Mouse (Mus musculus) regulatory T cell (primary cell): ENCODE measurements at regions not wholly inside any gene's neighbourhood (a gene's known extent, or its start where the extent isn't known, plus 50 kb on each side); places are given as distances from the start of the nearest gene placed in this dataset.

Experiments used
- in situ Hi-C: fragments of 300-600 bp; cut with MboI, MseI; formaldehyde crosslinking; loops from one replicate; pipeline ENCODE4 v1.15.1; 2025; ENCODE audit warnings: high pct_unique_total_duplicates

GRCm38 (mm10) chr1:120759380-120759779, 157.2 kb downstream of the En1 start:
- in situ Hi-C loops: no loop called here

DNA sequence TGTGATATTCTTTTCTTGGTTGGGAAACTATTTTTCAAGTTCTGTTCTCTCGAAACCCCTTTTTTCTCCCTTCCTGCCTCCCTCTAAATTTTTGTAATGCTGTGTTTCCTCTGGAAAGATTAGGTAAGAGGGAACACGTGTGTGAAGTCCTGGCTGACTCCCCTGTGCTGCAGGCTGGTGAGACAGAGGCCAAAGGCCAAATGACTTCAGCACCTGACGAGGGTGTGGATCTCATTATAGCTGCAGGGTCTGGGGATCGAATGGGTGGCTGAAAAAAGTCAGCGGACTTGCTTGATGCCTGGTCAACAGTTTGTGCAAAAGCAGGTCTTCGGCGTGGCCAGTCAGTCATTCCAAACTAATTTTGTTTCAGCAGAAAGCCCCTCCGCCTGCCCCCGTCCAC, 159.1 kb downstream of the En1 start:
- in situ Hi-C loops: no loop called here

DNA sequence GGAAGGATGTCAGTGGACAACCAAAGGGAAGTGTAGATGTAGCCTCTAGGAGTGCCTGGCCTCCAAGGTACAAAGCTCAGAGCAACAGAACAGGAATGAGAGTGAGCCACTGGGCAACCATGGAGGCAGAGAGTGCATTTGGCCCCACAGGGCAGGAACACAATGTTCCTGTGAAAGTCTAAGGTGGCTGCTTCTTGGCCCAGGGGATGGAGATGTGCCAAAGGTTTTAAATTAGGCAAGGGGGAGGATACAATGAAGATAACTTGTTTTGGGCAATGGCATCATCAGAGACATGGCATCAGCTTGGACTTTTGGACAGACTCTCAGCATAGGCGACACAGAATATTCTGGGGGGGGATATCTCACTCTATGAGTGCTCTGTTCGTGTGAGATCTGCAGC, 160.3 kb downstream of the En1 start:
- in situ Hi-C loops: no loop called here

- in situ Hi-C loops: no loop called here
Observed at GRCm38 (mm10) chr1:120762921-120763595, 160.8 kb downstream of the En1 start.

DNA sequence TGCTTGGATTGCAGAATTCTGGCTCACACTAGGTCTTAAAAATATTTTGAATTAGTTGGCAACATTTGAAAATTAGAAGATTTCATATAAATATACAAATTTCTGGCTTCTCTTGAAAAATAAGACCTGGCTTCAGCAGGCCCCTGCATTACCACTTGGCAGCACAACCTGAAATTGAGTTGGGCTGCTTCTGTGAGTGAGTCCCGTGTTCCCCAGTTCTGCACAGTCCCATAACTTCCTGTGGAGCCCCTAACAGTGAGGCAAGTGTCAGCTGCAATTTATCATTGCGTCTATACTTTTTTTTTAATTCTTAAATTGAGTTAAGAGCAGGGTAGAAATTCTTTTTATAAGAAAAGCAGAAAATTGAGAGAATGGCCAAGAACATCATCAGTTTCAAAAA, 164.8 kb downstream of the En1 start:
- in situ Hi-C loops: no loop called here

- in situ Hi-C loops: no loop called here
Observed at GRCm38 (mm10) chr1:120771269-120771668, 169.1 kb downstream of the En1 start.

- in situ Hi-C loops: no loop called here
Observed at GRCm38 (mm10) chr1:120776906-120777305, 174.7 kb downstream of the En1 start.

DNA sequence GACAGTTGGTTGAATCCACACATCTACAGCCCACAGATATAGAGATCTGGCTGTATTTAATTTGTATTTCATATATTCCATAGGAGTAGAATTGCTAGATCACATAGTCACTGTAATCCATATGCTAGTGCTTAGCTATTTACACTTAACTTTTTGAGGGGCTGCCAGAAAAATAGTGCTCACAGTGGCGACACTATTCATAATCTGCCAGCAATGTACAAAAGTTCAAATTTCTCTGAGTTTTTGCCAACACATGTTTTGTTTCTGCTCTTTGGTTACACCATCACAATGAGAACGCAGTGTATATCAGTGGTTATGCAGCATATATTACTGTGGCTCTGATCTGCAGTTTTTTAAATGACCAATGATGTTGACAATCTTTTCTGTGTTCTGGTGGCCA, 175.2 kb downstream of the En1 start:
- in situ Hi-C loops: no loop called here

DNA sequence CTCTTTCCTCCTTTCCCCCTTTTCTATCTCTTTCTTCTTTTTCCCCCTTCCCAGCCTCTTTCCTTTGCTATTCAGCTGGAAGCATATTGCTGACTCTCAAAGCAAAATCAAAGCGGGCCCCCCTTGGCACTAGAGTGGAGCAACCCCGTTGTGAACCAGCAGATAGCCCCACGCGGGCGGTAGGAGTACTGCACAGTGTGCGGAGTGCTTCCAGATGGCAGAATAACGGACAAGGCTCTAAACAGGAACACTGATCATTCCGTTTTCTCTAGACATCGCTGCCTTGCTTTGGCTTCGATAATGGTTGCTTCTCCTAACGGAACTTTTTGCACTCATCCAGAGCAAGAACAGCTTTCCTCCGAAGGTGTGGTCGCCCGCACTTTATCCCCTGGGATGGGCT, 193.0 kb downstream of the En1 start:
- in situ Hi-C loops: no loop called here

DNA sequence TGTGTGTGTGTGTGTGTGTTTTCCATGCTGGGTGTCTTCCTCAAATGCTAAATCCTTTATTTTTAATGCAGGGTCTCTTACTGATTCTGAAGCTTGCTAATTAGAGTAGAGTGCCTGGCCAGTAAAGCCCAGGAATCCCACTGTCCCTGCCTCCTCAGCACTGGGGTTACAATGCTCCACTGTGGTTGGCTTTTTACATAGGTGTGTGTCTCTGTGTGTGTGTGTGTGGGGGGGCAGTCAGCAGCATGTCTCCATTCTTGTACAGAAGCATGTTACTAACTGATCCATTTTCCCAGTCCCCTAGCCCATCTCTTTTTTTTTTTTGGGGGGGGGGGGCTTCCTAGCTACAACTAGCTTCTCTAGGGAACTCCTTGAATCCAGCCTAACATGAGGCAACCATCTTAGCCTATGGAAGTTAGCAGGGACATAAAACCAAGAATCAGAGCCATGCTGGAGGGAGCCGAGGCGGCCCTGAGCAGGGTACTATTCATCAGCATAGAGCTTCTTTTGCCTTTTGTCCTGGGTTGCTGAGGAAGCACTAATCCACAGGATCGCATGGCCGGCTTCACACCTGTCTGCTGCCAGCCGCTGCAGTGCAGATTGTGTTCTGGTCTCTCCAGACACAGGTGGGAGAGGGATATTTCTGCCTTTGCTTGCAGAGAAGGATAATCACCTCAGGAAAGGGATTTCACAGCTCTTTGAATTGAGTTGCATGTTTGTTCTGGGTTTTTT, 199.2 kb downstream of the En1 start:
- in situ Hi-C loops: no loop called here

DNA sequence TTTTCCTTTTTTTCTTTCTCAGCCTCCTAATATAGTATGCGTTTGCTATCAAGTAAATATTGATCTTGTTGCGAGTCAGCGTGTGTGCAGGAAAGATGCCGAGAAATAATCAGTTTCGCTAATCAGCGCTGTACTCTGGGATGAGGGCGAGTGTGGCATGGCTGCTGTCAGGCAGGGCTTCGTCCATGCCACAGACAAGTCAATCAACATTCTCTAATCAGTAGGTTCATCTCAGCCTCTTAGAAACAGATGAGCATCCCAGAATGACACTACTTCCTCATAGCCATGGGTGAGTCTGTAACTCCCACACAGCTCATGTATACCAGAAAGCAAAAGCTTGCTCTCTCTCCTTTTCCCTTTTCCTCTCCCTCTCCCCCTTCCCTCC, 199.8 kb downstream of the En1 start:
- in situ Hi-C loops: no loop called here

DNA sequence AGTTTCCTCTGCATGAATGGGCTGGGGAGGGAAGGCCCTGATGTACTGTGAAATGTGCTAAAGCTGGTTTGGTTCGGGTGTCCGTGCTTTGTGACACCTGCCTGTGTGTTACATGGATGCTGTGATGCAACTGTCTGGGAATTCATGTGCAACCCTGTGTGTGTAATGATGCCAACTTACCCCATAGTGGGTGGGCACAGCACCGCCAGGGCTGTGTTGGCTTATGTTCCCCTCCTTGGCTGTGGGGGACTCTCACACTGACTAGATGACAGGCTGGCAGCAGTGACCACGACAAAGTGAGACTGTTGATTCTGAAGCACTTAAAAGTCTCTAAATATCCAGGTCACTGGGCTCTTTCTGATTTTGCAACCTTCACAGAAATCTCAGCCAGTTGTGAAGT, 212.2 kb downstream of the En1 start:
- in situ Hi-C loops: no loop called here

DNA sequence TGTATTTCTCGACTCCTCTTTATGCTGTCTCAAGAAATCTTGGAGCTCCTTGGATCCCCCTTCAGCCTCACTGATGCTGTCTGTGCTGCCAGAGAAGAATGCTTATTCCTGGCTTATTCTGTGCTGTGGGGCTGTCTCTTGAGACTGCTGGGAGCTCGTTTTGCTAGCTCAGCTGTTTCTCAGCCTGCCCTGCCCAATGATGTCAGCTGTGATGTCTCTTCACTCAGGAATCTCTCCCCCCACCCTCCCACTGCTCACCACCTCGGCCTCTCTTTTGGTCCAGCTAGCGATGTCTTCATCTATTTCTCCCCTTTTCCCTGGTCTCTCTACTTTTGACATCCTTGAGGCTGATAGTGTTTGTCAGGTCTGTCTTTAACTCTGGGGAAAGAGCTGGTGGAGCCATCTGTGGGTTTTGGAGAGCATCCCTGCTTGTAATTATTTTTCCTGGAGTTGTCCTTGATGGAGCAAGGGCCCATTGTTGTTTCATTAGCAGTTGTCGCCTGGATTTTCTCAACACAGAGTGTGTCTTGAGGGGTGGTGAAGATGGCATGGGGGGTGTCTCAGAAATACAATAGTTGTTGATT, 214.1 kb downstream of the En1 start:
- in situ Hi-C loops: no loop called here

- in situ Hi-C loops: no loop called here
Observed at GRCm38 (mm10) chr1:120817563-120817962, 215.3 kb downstream of the En1 start.

DNA sequence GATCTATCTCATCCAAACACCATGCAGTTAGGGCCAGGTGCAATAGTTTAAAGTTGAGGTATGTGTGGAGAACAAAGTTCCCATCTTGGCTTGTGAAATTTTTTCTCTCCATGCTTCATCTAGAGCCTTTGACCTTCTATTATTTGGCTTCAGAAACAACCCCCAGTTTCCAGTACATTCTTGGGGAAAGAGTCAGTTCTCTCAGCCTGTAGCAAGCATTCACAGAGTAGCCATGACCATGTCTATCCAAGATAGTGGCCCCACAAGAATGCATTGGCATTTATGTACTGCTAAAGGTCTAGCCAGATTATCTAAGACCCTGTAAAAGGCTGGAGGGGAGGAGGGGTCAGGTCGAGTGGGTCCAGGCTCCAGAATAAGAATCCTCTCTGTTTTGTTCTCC, 229.8 kb downstream of the En1 start:
- in situ Hi-C loops: no loop called here

DNA sequence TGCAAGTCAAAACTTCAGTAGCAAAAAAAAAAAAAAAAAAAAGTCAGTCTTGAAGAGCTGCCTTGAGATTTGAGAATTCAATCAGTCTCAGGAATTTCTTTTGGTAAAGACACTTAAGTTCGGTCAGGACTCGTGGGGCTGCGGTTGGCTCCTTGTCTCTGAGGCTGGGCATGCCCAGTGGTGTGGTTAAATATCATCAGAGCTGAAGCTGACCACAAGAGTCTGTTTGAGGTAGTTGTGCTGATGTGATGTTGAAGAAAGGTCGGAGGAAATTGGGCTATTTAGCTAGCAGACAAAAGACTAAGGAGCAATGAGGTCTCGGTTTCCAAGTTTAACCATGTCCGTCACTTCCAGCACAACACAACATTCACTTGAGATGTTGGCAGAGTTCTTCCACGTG, 240.4 kb downstream of the En1 start:
- in situ Hi-C loops: no loop called here

GRCm38 (mm10) chr1:120846146-120846545, 243.9 kb downstream of the En1 start:
- in situ Hi-C loops: no loop called here

- in situ Hi-C loops: no loop called here
Observed at GRCm38 (mm10) chr1:120851860-120852503, 249.8 kb downstream of the En1 start.

DNA sequence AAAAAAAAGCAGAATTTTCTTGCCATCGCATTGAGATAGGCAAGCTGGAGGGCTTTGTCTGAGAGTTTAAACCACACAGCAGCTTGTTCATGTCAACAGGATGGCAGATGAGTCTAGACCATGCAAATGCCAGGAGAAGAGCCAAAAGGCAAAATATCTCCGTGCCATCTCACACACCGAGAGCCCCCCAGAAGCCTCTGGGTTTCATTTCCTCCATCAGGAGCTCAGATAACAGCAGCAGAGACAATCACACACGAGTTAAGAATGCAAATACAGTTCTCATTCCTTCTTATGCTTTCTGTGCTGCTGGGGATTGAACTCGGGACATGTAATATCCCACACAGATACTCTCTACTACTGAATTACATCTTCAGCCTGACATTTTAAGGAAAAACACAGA, 255.3 kb downstream of the En1 start:
- in situ Hi-C loops: no loop called here

DNA sequence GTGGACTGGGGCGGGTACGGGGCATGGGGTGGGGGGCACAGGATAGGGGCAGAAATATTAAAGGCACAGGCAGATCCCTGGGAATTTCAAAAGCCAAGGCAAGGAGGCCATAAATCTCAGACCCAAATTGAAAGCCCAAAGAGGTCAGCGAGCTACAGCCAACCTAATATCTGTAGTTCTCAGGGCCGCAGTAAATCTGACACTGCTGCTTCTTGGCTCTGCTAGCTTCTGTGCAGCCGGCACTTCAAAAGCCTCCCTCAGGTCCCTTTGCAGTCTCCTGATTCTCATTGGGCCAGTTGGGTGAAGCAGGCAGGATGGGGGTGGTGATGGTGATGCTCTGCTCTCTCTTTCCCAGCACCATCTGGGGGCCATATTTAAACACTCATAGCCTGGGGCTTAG, 257.3 kb downstream of the En1 start:
- in situ Hi-C loops: no loop called here

- in situ Hi-C loops: no loop called here
Observed at GRCm38 (mm10) chr1:120872554-120872953, 270.3 kb downstream of the En1 start.

DNA sequence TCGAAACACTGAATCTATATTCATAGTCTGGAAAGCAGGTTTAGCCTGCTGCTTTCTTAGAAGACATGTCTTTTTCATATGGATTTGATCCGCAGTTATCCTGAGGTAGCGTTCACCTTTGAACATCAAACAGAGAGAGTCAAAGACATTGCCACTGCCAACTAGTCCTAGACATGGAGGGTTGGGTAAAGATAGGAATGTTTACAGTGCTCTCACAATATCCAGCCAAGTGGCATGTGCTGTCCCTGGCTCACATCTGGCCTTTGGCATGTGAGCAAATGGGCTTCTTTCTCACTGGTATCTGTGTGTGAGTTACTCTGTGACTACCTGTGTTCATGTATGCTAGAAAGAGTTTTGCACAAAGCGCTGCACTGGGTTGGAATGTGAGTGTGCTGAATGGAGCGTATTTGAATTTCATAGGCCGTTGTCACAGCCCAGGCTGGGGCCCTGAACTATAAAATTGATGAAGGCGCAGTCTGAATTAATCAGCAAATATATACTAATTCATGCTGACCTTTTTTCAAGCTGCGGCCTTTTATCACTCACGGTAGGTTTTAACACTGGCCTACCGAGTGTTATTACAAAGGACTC, 280.8 kb downstream of the En1 start:
- in situ Hi-C loops: no loop called here
